ENCODE assay signal across 8 mouse cellular contexts in the genomic region with DNA sequence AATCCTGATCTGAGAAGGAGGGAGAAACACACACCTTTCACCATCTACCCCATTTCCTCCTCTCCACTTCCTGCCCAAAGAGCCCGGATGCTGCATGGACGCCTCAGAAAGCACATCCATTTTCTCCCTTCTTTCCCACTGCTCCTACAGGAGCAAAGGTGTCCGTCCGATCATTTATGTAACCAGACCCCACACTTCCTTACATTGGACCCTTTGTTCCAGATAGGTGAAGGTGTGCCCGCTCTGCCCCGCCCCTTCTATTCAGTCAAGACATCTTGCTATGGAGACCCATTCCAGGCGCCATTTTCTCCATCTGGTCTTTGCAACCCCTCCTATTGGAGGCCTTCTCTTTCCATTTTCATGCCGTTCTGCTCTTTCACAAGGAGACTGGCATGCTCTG. TPM values are rescaled to one million over a fixed set of nuclear protein-coding genes. Genes with fewer than 3 reads are reported as not detected.
DNase-seq lines count a peak whose midpoint lies in the region; ATAC-seq lines count a peak whose summit lies in the region.

No protein-coding gene starts in this region.

- intact Hi-C loops in left cerebral cortex, postnatal 36 days (cut with DNase I) = no loop called here

- DNase-seq in thymus, postnatal 0 days (ENCODE audit: low spot score) = peak; percentile 38
- DNase-seq in thymus, postnatal 4 days = no peak
- no peak for DNase-seq in left cerebral cortex, postnatal 36 days (ENCODE audit: low spot score in 2 of 2)
- DNase-seq in adrenal gland, adult 8-10 months = no peak
- DNase-seq in layer of hippocampus, adult 9-11 months = no peak

- peak overlapping the region; percentile 65 for H3K4me2 ChIP-seq in forebrain, embryonic 13.5 days
- peak overlapping the region; percentile 84 for H3K4me2 ChIP-seq in liver, embryonic 16.5 days (ENCODE audit: low read depth, low read length)

- no peak for ATAC-seq in forebrain, embryonic 13.5 days
- no peak for ATAC-seq in liver, embryonic 16.5 days (ENCODE audit: low read depth)
- ATAC-seq in erythroid progenitor cell, adult 5-6 weeks (replicated peaks; ENCODE audit: low FRiP score, poor library complexity, severe bottlenecking) = no peak

- 0 out of 2 replicates have a peak, but pooled peaks cover 4% of the 10 kb centered on the region for H3K36me3 ChIP-seq in forebrain, embryonic 13.5 days (ENCODE audit: poor library complexity, severe bottlenecking)
- H3K36me3 ChIP-seq in liver, embryonic 16.5 days (ENCODE audit: control insufficient read depth, insufficient read depth) = no peaks in the 10 kb centered on the region

- peak overlapping the region; percentile 87 for H3K27ac ChIP-seq in forebrain, embryonic 13.5 days
- 0 out of 2 replicates have a peak overlapping the region, but pooled peaks have one; percentile 26 for H3K27ac ChIP-seq in liver, embryonic 16.5 days (ENCODE audit: low read length)

- peak overlapping the region; percentile 58 for H3K4me3 ChIP-seq in forebrain, embryonic 13.5 days
- H3K4me3 ChIP-seq in liver, embryonic 16.5 days (ENCODE audit: low read depth, low read length) = peak overlapping the region; percentile 63

- peak overlapping the region; percentile 80 for H3K9ac ChIP-seq in forebrain, embryonic 13.5 days
- peak overlapping the region; percentile 62 for H3K9ac ChIP-seq in liver, embryonic 16.5 days (ENCODE audit: low read depth, low read length)

- H3K4me1 ChIP-seq in forebrain, embryonic 13.5 days = peaks cover 63% of the 10 kb centered on the region
- H3K4me1 ChIP-seq in liver, embryonic 16.5 days (ENCODE audit: control insufficient read depth, low read depth, low read length) = peaks cover 13% of the 10 kb centered on the region

- peaks cover 29% of the 10 kb centered on the region for H3K27me3 ChIP-seq in forebrain, embryonic 13.5 days
- H3K27me3 ChIP-seq in liver, embryonic 16.5 days (ENCODE audit: control insufficient read depth, insufficient read depth, low read depth, low read length) = peaks cover 21% of the 10 kb centered on the region

- WGBS in forebrain, embryonic 13.5 days = 50% methylated on average over 8 of the region's 8 CpGs
- 36% methylated on average over 8 of the region's 8 CpGs for WGBS in liver, embryonic 16.5 days (ENCODE audit: insufficient replicate concordance)

- peaks cover 50% of the 10 kb centered on the region for H3K9me3 ChIP-seq in forebrain, embryonic 13.5 days (replicated peaks)
- peaks cover 13% of the 10 kb centered on the region for H3K9me3 ChIP-seq in liver, embryonic 16.5 days (replicated peaks; ENCODE audit: control insufficient read depth, low read length)

RNA-seq across cellular contexts. Expression of gene Gnas, which starts 10.3 kb away (rescaled TPM):
- 679 TPM in 2 replicates for polyA plus RNA-seq in thymus, postnatal 0 days (2015; fragmentation: Nextera tagmentation; extraction: Ambion mirVana)
- polyA plus RNA-seq in forebrain, embryonic 13.5 days (2015; fragmentation: Nextera tagmentation; extraction: Ambion mirVana) = 976 and 1,086 TPM in 2 replicates
- 181 and 231 TPM in 2 replicates for polyA plus RNA-seq in liver, embryonic 16.5 days (2015; fragmentation: Nextera tagmentation; extraction: Ambion mirVana)
- 1,000 to 10,000 TPM; 1,724 to 1,906 TPM for total RNA-seq in left cerebral cortex, postnatal 36 days (2021)
- 338 and 377 TPM in 2 replicates for total RNA-seq in erythroid progenitor cell, adult 5-6 weeks (2015; ENCODE audit: low replicate concordance)
- 196 and 201 TPM in 2 replicates for total RNA-seq in erythroid progenitor cell, adult 5-6 weeks (2017; ENCODE audit: low replicate concordance)
- total RNA-seq in adrenal gland, adult 8-10 months (2022) = 1,000 to 10,000 TPM; 2,052 to 2,625 (median 2,313) TPM

RNA-seq across cellular contexts. Expression of gene Gm20721, which starts 52.1 kb away (rescaled TPM):
- 4.1 and 5.4 TPM in 2 replicates for polyA plus RNA-seq in thymus, postnatal 0 days (2015; fragmentation: Nextera tagmentation; extraction: Ambion mirVana)
- 9.4 TPM in 2 replicates for polyA plus RNA-seq in forebrain, embryonic 13.5 days (2015; fragmentation: Nextera tagmentation; extraction: Ambion mirVana)
- polyA plus RNA-seq in liver, embryonic 16.5 days (2015; fragmentation: Nextera tagmentation; extraction: Ambion mirVana) = 31.8 and 34.8 TPM in 2 replicates
- total RNA-seq in left cerebral cortex, postnatal 36 days (2021) = 1 to 10 TPM; 3.0 TPM
- not detected in 2 replicates for total RNA-seq in erythroid progenitor cell, adult 5-6 weeks (2015; ENCODE audit: low replicate concordance)
- 0.61 and 11.9 TPM in 2 replicates for total RNA-seq in erythroid progenitor cell, adult 5-6 weeks (2017; ENCODE audit: low replicate concordance)
- 1 to 10 TPM; 1.6 to 2.7 (median 2.3) TPM for total RNA-seq in adrenal gland, adult 8-10 months (2022)

Comparison
In these comparisons a context has a peak if more than half of its experiments do, and no peak if none do; other contexts are left out.
1. RNA of gene Gnas, which starts 10.3 kb away (total RNA-seq): 2,052 to 2,625 TPM in adrenal gland, adult 8-10 months and 1,724 to 1,906 TPM in left cerebral cortex, postnatal 36 days; 196 to 377 TPM in erythroid progenitor cell, adult 5-6 weeks; every median in the first group is over 4 times any median in the second.